Mouse (Mus musculus): Measurements from ENCODE around the gene Ddx49. TPM values are rescaled to one million over a fixed set of nuclear protein-coding genes. Genes with fewer than 3 reads are reported as not detected.

Gene Ddx49
- total and polyA plus RNA-seq, 3 experiments = 64.9 to 98.4 (median 77.3) TPM

DNA sequence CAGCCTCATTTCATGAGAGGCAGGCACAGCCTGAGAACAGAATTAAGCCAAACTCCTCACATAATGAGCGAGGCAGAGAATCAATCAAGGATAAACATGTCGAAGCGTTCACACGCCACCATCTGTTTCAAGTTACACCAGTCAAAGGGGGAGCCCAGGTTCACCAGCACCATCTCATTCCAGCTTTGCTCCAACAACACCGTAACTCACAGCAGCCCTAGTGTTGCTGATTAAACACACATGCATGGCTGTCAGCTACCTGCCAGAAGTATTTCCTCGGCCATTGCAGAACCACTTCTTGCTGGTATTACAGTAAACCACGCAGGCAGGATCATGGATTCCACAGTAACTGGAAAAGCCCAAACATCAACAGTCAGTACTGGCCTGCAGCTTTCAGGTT is 40.8 kb upstream of the Ddx49 start:
- Histone ChIP-seq H3K79me2 (replicated peaks; ENCODE audit: control insufficient read depth, extremely low read depth, insufficient read depth, poor library complexity, severe bottlenecking) (peaks cover 44% of the 10 kb centered on the region), H3K27me3 (replicated peaks) (no peaks in the 10 kb centered on the region), H3K4me3 (replicated peaks in 1 of 3; ENCODE audit: low read depth in 2 of 3, low read length in 2 of 3, poor library complexity in 1 of 3) (no peak overlapping the region), H3K9ac (ENCODE audit: insufficient read depth, low read depth) (no peak overlapping the region), H3K36me3 (replicated peaks in 1 of 2; ENCODE audit: control insufficient read depth in 1 of 2, insufficient read depth in 1 of 2, low read length in 1 of 2) (peaks cover 72 to 95% of the 10 kb centered on the region in 2 experiments), H3K9me3 (replicated peaks; ENCODE audit: low read length) (no peaks in the 10 kb centered on the region), H3K4me1 (ENCODE audit: control insufficient read depth in 1 of 2, insufficient read depth in 2 of 2) (peaks cover 8 to 23% of the 10 kb centered on the region in 2 experiments), H3K27ac (ENCODE audit: insufficient read depth, low read depth) (no peak overlapping the region), H3K4me2 (ENCODE audit: insufficient read depth, low read depth, poor library complexity, severe bottlenecking) (no peak overlapping the region)
- DNase-seq (ENCODE audit: extremely low read depth) = no peak
- in situ Hi-C loops (cut with MboI; ENCODE audit: low pct_ligation_motif_present, low pct_unique_long_range_greater_than_20kb, low sequenced_read_pairs) (no loop called here), dilution Hi-C loops (cut with MboI; ENCODE audit: extremely low pct_ligation_motif_present, extremely low pct_unique_long_range_greater_than_20kb, low sequenced_read_pairs) (no loop called here)
- TF ChIP-seq ELF1 (IDR thresholded peaks at IDR 0.05; ENCODE audit: low read depth, low read length) (no peak), BHLHE40 (IDR thresholded peaks at IDR 0.05; ENCODE audit: low read depth, low read length) (no peak), MYC (IDR thresholded peaks at IDR 0.05; ENCODE audit: low read depth, low read length) (no peak), PAX5 (IDR thresholded peaks at IDR 0.05; ENCODE audit: low read length) (no peak), MAZ (IDR thresholded peaks at IDR 0.05; ENCODE audit: low read depth, low read length) (no peak), ETS1 (conservative IDR thresholded peaks at IDR 0.05; ENCODE audit: low read depth, low read length) (no peak), SIN3A (IDR thresholded peaks at IDR 0.05; ENCODE audit: low read length) (no peak)

DNA sequence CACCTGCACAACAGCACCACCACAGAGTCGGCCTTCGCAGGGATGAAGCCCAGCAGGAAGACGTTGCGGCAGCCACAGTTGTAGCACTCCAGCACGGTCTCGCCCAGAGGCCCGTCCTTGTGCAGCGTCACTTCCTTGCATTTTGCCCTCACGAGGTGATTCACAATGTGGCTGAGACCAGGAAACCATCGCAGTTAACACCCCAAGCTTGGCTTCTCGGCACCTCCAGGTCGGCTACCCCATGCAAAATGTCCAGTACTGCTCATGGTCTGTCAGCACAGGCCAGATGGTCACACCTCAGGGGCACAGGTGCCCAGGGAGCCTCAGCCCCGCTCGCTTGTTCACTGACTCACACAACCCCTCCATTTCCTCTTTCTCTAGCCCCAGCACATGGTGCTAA is 39.7 kb upstream of the Ddx49 start:
- DNase-seq (ENCODE audit: extremely low read depth) = no peak
- TF ChIP-seq MAX (IDR thresholded peaks at IDR 0.05; ENCODE audit: low read length) = no peak
- no peak for TF ChIP-seq MAZ (IDR thresholded peaks at IDR 0.05; ENCODE audit: low read depth, low read length)
- TF ChIP-seq ZKSCAN1 (IDR thresholded peaks at IDR 0.05; ENCODE audit: borderline replicate concordance, low read depth, low read length) = no peak
- TF ChIP-seq ETS1 (conservative IDR thresholded peaks at IDR 0.05; ENCODE audit: low read depth, low read length) = no peak
- TF ChIP-seq MXI1 (IDR thresholded peaks at IDR 0.05; ENCODE audit: low read depth, low read length) = no peak
- no peak for TF ChIP-seq HCFC1 (IDR thresholded peaks at IDR 0.05; ENCODE audit: low read depth, low read length)
- TF ChIP-seq GABPA (IDR thresholded peaks at IDR 0.05; ENCODE audit: insufficient replicate concordance, low read depth, low read length) = no peak
- TF ChIP-seq PAX5 (IDR thresholded peaks at IDR 0.05; ENCODE audit: low read length) = no peak
- no peak for TF ChIP-seq USF1 (IDR thresholded peaks at IDR 0.05; ENCODE audit: low read depth, low read length)
- TF ChIP-seq USF2 (conservative IDR thresholded peaks at IDR 0.05; ENCODE audit: low read depth, low read length) = no peak
- TF ChIP-seq MAFK (IDR thresholded peaks at IDR 0.05; ENCODE audit: insufficient replicate concordance, low read length) = no peak
- TF ChIP-seq IRF4 (IDR thresholded peaks at IDR 0.05; ENCODE audit: low read depth, low read length) = no peak
- TF ChIP-seq CHD2 (IDR thresholded peaks at IDR 0.05; ENCODE audit: low read length) = no peak
- TF ChIP-seq ZMIZ1 (IDR thresholded peaks at IDR 0.05; ENCODE audit: low read depth, low read length) = no peak
- TF ChIP-seq EP300 (IDR thresholded peaks at IDR 0.05; ENCODE audit: low read length) = no peak
- H3K4me1 ChIP-seq (ENCODE audit: control insufficient read depth in 1 of 2, insufficient read depth in 2 of 2) = peaks cover 0 to 12% of the 10 kb centered on the region in 2 experiments; a peak in 2 of 4 replicates
- dilution Hi-C loops (cut with MboI; ENCODE audit: extremely low pct_ligation_motif_present, extremely low pct_unique_long_range_greater_than_20kb, low sequenced_read_pairs) = no loop called here
- H3K9ac ChIP-seq (ENCODE audit: insufficient read depth, low read depth) = no peak overlapping the region
- in situ Hi-C loops (cut with MboI; ENCODE audit: low pct_ligation_motif_present, low pct_unique_long_range_greater_than_20kb, low sequenced_read_pairs) = no loop called here
- no peak overlapping the region for H3K27ac ChIP-seq (ENCODE audit: insufficient read depth, low read depth)
- H3K36me3 ChIP-seq (replicated peaks in 1 of 2; ENCODE audit: control insufficient read depth in 1 of 2, insufficient read depth in 1 of 2, low read length in 1 of 2) = peaks cover 82 to 97% of the 10 kb centered on the region in 2 experiments
- H3K9me3 ChIP-seq (replicated peaks; ENCODE audit: low read length) = no peaks in the 10 kb centered on the region
- H3K4me2 ChIP-seq (ENCODE audit: insufficient read depth, low read depth, poor library complexity, severe bottlenecking) = no peak overlapping the region
- no peak overlapping the region for H3K4me3 ChIP-seq (replicated peaks in 1 of 3; ENCODE audit: low read depth in 2 of 3, low read length in 2 of 3, poor library complexity in 1 of 3)
- H3K79me2 ChIP-seq (replicated peaks; ENCODE audit: control insufficient read depth, extremely low read depth, insufficient read depth, poor library complexity, severe bottlenecking) = peaks cover 33% of the 10 kb centered on the region
- no peaks in the 10 kb centered on the region for H3K27me3 ChIP-seq (replicated peaks)
